Mouse (Mus musculus) heart, postnatal 0 days (tissue): ENCODE measurements around the gene Xrcc1. TPM values are rescaled to one million over a fixed set of nuclear protein-coding genes. Genes with fewer than 3 reads are reported as not detected.

Experiments used
- ATAC-seq: fragments of 200-750 bp; cut with Nextera tagmentation; 2 replicates; pipeline ENCODE4 v1.8.0; 2017; ENCODE audit warnings: low read depth, moderate number of reproducible peaks, moderate library complexity; ENCODE audit not compliant: insufficient read depth
- DNase-seq: peaks from one replicate; pipeline ENCODE4 v3.0.0-alpha.2; 2016; ENCODE audit warnings: low spot score
- H3K27ac ChIP-seq: fragments of 300-500 bp; sonication (generic); 2 replicates; pipeline ENCODE4 v1.5.1; 2014; ENCODE audit warnings: low read depth, mild to moderate bottlenecking
- H3K27me3 ChIP-seq: fragments of 300-500 bp; sonication (generic); 2 replicates; pipeline ENCODE4 v1.6.1; 2014; ENCODE audit warnings: low read length, mixed read lengths; ENCODE audit not compliant: control insufficient read depth, insufficient read depth
- H3K36me3 ChIP-seq: fragments of 300-500 bp; sonication (generic); replicated peaks from 2 replicates; pipeline ENCODE4 v1.6.1; 2014; ENCODE audit warnings: low read length, mixed read lengths; ENCODE audit not compliant: control insufficient read depth, insufficient read depth
- H3K4me1 ChIP-seq: fragments of 300-500 bp; sonication (generic); 2 replicates; pipeline ENCODE4 v1.6.1; 2014; ENCODE audit warnings: antibody characterized with exemption; ENCODE audit not compliant: control insufficient read depth, insufficient read depth
- H3K4me2 ChIP-seq: fragments of 300-500 bp; sonication (generic); 2 replicates; pipeline ENCODE4 v1.6.1; 2014; ENCODE audit warnings: low read depth, mild to moderate bottlenecking, low read length, moderate library complexity
- H3K4me3 ChIP-seq: fragments of 300-500 bp; sonication (generic); 2 replicates; pipeline ENCODE4 v1.5.1; 2014; ENCODE audit warnings: low read depth, low read length
- H3K9ac ChIP-seq: fragments of 300-500 bp; sonication (generic); replicated peaks from 2 replicates; pipeline ENCODE4 v1.6.1; 2014; ENCODE audit warnings: low read depth, low read length, mixed read lengths
- H3K9me3 ChIP-seq: fragments of 300-500 bp; sonication (generic); replicated peaks from 2 replicates; pipeline ENCODE4 v1.6.1; 2016; ENCODE audit warnings: low read length; ENCODE audit not compliant: control insufficient read depth
- CTCF ChIP-seq: IDR thresholded peaks from 2 replicates; pipeline ENCODE4 v1.5.1; 2016; ENCODE audit warnings: antibody characterized with exemption, control low read depth, low read depth
- EP300 ChIP-seq: IDR thresholded peaks from 2 replicates; pipeline ENCODE4 v1.6.1; 2016; ENCODE audit warnings: antibody characterized with exemption, low read depth
- WGBS: fragments of 180-500 bp; shearing (Covaris S2); extraction: QIAGEN DNeasy Blood & Tissue Kit; methylation state at CpG from one replicate; pipeline ENCODE4 v1.1.7; 2014; 5-methylcytosine and 5-hydroxymethylcytosine counted together
- polyA plus RNA-seq: library from polyadenylated mRNA; unstranded; fragments of >200 nt; fragmentation: Nextera tagmentation; extraction: Ambion mirVana; gene quantifications from 2 replicates; pipeline ENCODE4 v1.2.1, GENCODE M21; 2015
- total RNA-seq: library from RNA; depleted of rRNA; stranded (reverse); fragments of >200 nt; gene quantifications from 2 replicates; pipeline ENCODE4 v1.2.3, GENCODE M21; 2014; ENCODE audit warnings: low replicate concordance

Xrcc1 gene
- total and polyA plus RNA-seq, 2 experiments from 2014 or later: 31.1 to 46.1 TPM

DNA sequence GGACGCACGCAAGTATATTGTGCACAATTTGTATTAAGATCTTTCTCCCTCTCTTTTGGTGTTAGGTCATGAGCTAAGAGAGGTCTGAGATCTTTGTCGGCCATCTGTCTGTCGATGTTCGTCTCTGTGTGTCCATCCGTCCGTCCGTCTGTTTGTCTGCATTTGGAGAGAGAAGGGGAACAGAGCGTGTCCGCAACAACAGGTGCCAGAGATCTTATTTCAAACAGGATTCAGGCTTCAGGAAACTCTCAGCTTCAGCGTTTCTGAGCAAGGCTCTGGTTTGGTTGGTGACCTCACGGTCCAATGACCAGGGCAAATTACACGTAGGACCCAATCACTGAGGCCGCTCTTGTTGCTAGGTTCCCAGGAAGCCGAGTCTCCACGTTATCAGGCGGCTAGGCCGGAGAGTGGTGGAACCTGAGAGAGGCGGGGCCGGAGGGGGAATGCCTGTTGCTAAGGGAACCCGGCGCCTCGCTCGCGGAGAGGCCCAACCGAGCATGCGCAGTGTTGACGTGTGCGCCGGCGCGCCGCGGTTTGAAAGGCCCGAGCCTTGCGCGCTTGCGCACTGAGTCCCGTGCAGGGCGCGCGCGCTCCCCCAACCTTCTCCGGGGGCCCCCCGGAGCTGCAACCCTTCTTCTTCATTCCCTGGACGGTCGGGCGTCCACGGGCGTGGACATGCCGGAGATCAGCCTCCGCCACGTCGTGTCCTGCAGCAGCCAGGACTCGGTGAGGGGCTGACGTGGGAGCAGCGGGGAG lies 723 bp downstream of the Xrcc1 start:
- Histone ChIP-seq H3K36me3 (peaks cover 16% of the 10 kb centered on the region), H3K4me2 (peak overlapping the region; percentile 85), H3K4me3 (peak overlapping the region; percentile 84), H3K9me3 (no peaks in the 10 kb centered on the region), H3K4me1 (peaks cover 4% of the 10 kb centered on the region; the same call in 1 of the 2 replicates), H3K9ac (peak overlapping the region; percentile 82), H3K27me3 (no peaks in the 10 kb centered on the region), H3K27ac (peak overlapping the region; percentile 24)
- DNase-seq (peak; percentile 100), ATAC-seq (peak; percentile 100)
- TF ChIP-seq EP300 (no peak), CTCF (no peak)
- WGBS: under 1% methylated on average over 51 of the region's 57 CpGs

DNA sequence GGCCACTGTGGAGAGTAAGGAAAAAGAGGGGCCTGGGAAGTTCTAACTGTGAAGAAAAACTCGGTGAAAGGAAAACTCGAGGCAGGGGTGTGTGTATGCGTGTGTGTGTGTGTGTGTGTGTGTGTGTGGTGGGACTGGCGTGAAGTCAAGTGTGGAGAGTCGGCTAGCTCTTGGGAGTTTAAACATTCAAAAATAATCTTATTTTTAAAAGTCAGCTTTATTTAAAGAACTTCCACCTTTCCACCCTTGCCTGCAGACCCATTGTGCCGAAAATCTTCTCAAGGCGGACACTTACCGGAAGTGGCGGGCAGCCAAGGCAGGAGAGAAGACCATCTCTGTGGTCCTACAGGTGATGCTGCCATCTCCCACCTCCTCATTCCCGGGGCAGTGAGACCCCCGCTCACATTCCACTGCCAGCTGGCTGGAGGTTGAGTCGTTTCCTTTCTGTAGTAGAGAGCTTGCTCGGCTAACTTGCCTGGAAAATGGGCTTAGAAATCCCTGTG lies 1.5 kb downstream of the Xrcc1 start:
- H3K4me3 ChIP-seq: peak overlapping the region; percentile 84
- peak overlapping the region; percentile 82 for H3K9ac ChIP-seq
- peak overlapping the region; percentile 85 for H3K4me2 ChIP-seq
- peaks cover 4% of the 10 kb centered on the region; the same call in 1 of the 2 replicates for H3K4me1 ChIP-seq
- 20% methylated on average over 13 of the region's 13 CpGs for WGBS
- ATAC-seq (no peak), DNase-seq (no peak)
- H3K9me3 ChIP-seq: no peaks in the 10 kb centered on the region
- TF ChIP-seq CTCF (no peak), EP300 (no peak)
- 0 out of 2 replicates have a peak overlapping the region, but pooled peaks have one; percentile 14 for H3K27ac ChIP-seq
- H3K27me3 ChIP-seq: no peaks in the 10 kb centered on the region
- peaks cover 23% of the 10 kb centered on the region for H3K36me3 ChIP-seq

DNA sequence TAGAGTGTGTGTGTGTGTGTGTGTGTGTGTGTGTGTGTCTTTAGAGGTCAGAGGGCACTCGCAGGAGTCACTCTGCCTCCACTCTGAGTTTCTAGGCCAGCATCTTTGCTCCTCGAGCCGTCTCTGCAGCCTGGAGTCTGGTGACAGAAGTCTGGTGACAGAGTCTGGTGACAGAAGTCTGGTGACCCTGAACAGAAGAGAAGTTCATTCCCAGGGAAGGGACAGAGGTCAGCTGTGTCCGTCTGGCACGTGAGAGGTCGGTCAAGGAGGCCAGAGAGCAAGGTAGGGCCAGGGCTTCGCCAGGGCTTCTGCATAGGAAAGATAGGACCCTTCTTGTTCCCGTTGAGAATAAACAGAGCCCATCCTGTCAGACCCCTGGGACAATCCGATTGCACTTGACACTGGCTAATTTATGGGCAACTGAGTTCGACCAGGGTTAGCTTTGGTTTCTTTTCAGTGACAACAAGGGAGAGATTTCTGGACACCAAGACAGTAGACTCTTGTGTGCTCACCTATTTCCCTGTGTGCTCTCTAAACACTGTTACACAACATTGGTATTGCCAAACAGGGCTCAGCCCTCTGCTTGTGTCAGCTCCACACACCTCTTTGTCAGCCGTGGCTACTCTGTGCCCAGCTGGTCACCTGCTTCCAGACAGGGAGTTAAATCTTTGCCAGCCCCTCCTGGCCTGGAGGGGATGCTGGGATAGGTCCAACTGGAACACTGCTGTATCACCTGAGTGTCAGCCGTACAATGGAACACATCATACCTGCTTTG lies 6.1 kb downstream of the Xrcc1 start:
- no peak for TF ChIP-seq EP300
- H3K9ac ChIP-seq: no peak overlapping the region
- H3K27ac ChIP-seq: no peak overlapping the region
- no peak for DNase-seq
- no peaks in the 10 kb centered on the region for H3K9me3 ChIP-seq
- no peak for ATAC-seq
- H3K4me3 ChIP-seq: no peak overlapping the region
- H3K4me1 ChIP-seq: no peaks in the 10 kb centered on the region
- H3K36me3 ChIP-seq: peaks cover 37% of the 10 kb centered on the region
- 79% methylated on average over 12 of the region's 12 CpGs for WGBS
- no peaks in the 10 kb centered on the region for H3K27me3 ChIP-seq
- H3K4me2 ChIP-seq: no peak overlapping the region

DNA sequence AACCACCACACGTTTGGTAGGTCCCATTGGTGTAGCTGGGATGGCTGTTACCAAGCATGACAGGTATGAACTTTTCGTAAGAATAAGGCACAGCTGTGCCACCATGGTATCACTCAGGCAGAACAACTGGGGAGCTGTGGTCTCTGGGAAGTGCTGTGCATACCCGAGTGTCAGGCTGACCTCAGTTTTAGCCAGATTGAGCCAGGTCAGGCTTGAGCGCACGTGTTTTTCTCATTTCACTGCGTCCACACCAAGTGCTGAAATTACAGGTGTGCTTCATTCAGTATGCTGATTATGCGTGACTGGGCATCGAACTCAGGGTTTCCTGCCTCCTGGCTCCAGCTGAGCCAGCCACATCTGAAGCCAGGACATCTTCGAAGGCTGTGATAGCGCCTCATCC lies 9.7 kb downstream of the Xrcc1 start:
- H3K9me3 ChIP-seq: no peaks in the 10 kb centered on the region
- H3K4me3 ChIP-seq: no peak overlapping the region
- H3K4me1 ChIP-seq: no peaks in the 10 kb centered on the region
- no peak for DNase-seq
- no peak overlapping the region for H3K9ac ChIP-seq
- H3K36me3 ChIP-seq: peaks cover 35% of the 10 kb centered on the region
- no peak overlapping the region for H3K27ac ChIP-seq
- 95% methylated on average over 10 of the region's 10 CpGs for WGBS
- no peak overlapping the region for H3K4me2 ChIP-seq
- no peaks in the 10 kb centered on the region for H3K27me3 ChIP-seq
- no peak for ATAC-seq
- TF ChIP-seq CTCF: no peak
- TF ChIP-seq EP300: no peak

DNA sequence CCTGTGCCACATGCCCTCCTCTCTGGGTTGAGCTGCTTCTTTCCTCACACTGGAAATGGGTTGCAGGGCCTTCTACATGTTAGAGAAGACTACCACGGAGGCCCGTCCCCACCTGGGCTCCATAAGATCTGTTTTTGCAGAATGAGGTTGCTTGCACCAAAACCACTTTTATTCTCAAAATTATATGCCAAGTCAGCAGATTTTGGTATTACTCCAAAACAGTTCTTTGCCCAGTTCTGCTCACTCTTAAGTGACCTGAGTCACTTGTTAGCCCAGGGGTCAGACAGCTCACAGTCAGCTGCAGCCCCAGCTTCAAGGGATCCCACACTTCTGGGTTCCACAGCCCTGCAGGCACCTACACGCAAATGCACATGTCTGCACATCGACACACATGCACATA lies 15.4 kb downstream of the Xrcc1 start:
- TF ChIP-seq CTCF: no peak
- no peak for TF ChIP-seq EP300
- WGBS: 90% methylated on average over 4 of the region's 4 CpGs
- Histone ChIP-seq H3K4me2 (no peak overlapping the region), H3K4me1 (no peaks in the 10 kb centered on the region), H3K27me3 (no peaks in the 10 kb centered on the region), H3K27ac (no peak overlapping the region), H3K4me3 (no peak overlapping the region), H3K9ac (no peak overlapping the region), H3K36me3 (peaks cover 43% of the 10 kb centered on the region), H3K9me3 (no peaks in the 10 kb centered on the region)
- ATAC-seq: no peak
- no peak for DNase-seq
